Mouse (Mus musculus) forebrain, postnatal 0 days (tissue): Measurements from ENCODE around the gene Rftn1. TPM values are rescaled to one million over a fixed set of nuclear protein-coding genes. Genes with fewer than 3 reads are reported as not detected.

Experiments used
- ATAC-seq: fragments of 200-750 bp; cut with Nextera tagmentation; 2 replicates; pipeline ENCODE4 v1.8.0; 2017; ENCODE audit warnings: mild to moderate bottlenecking, moderate library complexity
- DNase-seq: peaks from one replicate; pipeline ENCODE4 v3.0.0-alpha.2; 2015
- H3K27ac ChIP-seq: fragments of 300-500 bp; sonication (generic); 2 replicates; pipeline ENCODE4 v1.5.1; 2014; ENCODE audit warnings: low read depth, mild to moderate bottlenecking, antibody characterized with exemption, low read length, moderate library complexity, mixed read lengths
- H3K27me3 ChIP-seq: fragments of 300-500 bp; sonication (generic); 2 replicates; pipeline ENCODE4 v1.6.1; 2014; ENCODE audit warnings: mild to moderate bottlenecking, low read length, mixed read lengths; ENCODE audit not compliant: insufficient read depth
- H3K36me3 ChIP-seq: fragments of 300-500 bp; sonication (generic); 2 replicates; pipeline ENCODE4 v1.6.1; 2014; ENCODE audit warnings: mild to moderate bottlenecking, moderate library complexity; ENCODE audit not compliant: insufficient read depth
- H3K4me1 ChIP-seq: fragments of 300-500 bp; sonication (generic); 2 replicates; pipeline ENCODE4 v1.6.1; 2014; ENCODE audit warnings: antibody characterized with exemption; ENCODE audit not compliant: insufficient read depth
- H3K4me2 ChIP-seq: fragments of 300-500 bp; sonication (generic); 2 replicates; pipeline ENCODE4 v1.6.1; 2014; ENCODE audit warnings: low read depth, mild to moderate bottlenecking, moderate library complexity
- H3K4me3 ChIP-seq: fragments of 300-500 bp; sonication (generic); 2 replicates; pipeline ENCODE4 v1.5.1; 2014; ENCODE audit warnings: low read depth, low read length, mixed read lengths
- H3K9ac ChIP-seq: fragments of 300-500 bp; sonication (generic); 2 replicates; pipeline ENCODE4 v1.6.1; 2014; ENCODE audit warnings: mild to moderate bottlenecking
- H3K9me3 ChIP-seq: fragments of 300-500 bp; sonication (generic); 2 replicates; pipeline ENCODE4 v1.6.1; 2016; ENCODE audit warnings: low read length
- CTCF ChIP-seq: sonication (generic); IDR thresholded peaks from 2 replicates; pipeline ENCODE4 v1.5.1; 2016; ENCODE audit warnings: antibody characterized with exemption, control low read depth, low read depth
- WGBS: fragments of 180-500 bp; shearing (Covaris S2); extraction: QIAGEN DNeasy Blood & Tissue Kit; methylation state at CpG from one replicate; pipeline ENCODE4 v1.1.7; 2014; 5-methylcytosine and 5-hydroxymethylcytosine counted together
- polyA plus RNA-seq: library from polyadenylated mRNA; unstranded; fragments of >200 nt; fragmentation: Nextera tagmentation; extraction: Ambion mirVana; gene quantifications from 2 replicates; pipeline ENCODE4 v1.2.1, GENCODE M21; 2015
- total RNA-seq: library from RNA; depleted of rRNA; stranded (reverse); fragments of >200 nt; gene quantifications from 2 replicates; pipeline ENCODE4 v1.2.3, GENCODE M21; 2014; rRNA removed

Rftn1 gene
- 30.6 and 58.3 TPM in 2 replicates for total RNA-seq
- polyA plus RNA-seq: 13.4 and 27.4 TPM in 2 replicates

- 3% methylated on average over 65 of the region's 79 CpGs for WGBS
- TF ChIP-seq CTCF: no peak
- no peaks in the 10 kb centered on the region for H3K9me3 ChIP-seq
- no peak within 1 kb of the TSS for H3K27ac ChIP-seq
- ATAC-seq: peak; percentile 57
- peak within 1 kb of the TSS; percentile 57 for H3K9ac ChIP-seq
- peak within 1 kb of the TSS; percentile 71 for H3K4me3 ChIP-seq
- H3K27me3 ChIP-seq: 0 out of 2 replicates have a peak, but pooled peaks cover 4% of the 10 kb centered on the region
- peak; percentile 32 for DNase-seq
- H3K4me1 ChIP-seq: no peaks in the 10 kb centered on the region
- H3K4me2 ChIP-seq: peak within 1 kb of the TSS; percentile 100
- H3K36me3 ChIP-seq: no peaks in the 10 kb centered on the region
Observed at GRCm38 (mm10) chr17:50190131-50191015, at the start of gene Rftn1. Rftn1 (minus strand) TSS chr17:50190674.

DNA sequence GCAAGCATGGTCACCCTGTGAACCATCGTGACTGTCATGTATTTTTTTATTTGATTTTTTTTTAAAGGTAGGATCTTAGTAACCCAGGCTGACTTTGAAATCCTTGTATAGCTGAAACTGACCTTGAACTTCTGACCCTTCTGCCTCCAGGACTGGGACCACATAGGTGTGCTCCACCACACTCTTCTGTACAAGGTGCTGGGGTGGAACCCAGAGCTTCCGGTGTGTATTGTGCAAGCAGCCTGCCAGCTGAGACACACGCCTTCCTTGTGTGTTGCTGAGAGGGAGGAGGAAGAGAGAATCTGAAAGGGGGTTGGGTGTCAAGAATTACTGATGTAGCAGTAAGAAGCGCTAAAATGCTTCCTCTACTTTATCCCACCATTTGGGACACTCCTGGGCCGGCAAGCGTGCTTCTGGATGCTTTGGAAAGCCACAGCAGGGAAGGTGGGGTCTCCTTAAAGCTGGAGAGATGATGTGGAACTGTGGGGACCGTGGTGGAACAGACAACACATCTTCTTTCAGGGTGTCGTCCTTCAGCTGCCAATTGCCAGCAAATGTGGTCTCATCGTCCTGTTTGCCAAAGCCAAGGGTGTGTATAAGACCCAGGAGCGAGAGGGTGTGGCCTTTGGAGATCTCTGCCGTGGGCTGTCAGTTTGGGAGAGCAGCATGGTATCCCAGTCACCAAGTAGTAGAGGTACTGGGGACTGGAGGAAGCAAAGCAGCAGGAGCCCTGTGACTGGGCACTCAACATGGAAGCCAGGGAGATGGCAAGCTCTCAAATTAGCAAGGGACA, 47.5 kb upstream of the Rftn1 start:
- 66% methylated on average over 11 of the region's 11 CpGs for WGBS
- no peak for ATAC-seq
- no peak for TF ChIP-seq CTCF
- Histone ChIP-seq H3K27me3 (no peaks in the 10 kb centered on the region), H3K9ac (no peak overlapping the region), H3K4me1 (peaks cover 12% of the 10 kb centered on the region; the same call in 1 of the 2 replicates), H3K27ac (no peak overlapping the region), H3K4me2 (no peak overlapping the region), H3K4me3 (no peak overlapping the region), H3K36me3 (no peaks in the 10 kb centered on the region), H3K9me3 (no peaks in the 10 kb centered on the region)
- no peak for DNase-seq

GRCm38 (mm10) chr17:50237436-50237709, 46.9 kb upstream of the Rftn1 start:
- H3K9ac ChIP-seq: peak overlapping the region; percentile 45; the same call in 1 of the 2 replicates
- H3K36me3 ChIP-seq: no peaks in the 10 kb centered on the region

GRCm38 (mm10) chr17:50236702-50237435, 46.4 kb upstream of the Rftn1 start:
- Histone ChIP-seq H3K9ac (peak overlapping the region; percentile 45), H3K4me1 (peaks cover 12% of the 10 kb centered on the region; the same call in 1 of the 2 replicates), H3K36me3 (no peaks in the 10 kb centered on the region), H3K4me3 (no peak overlapping the region), H3K27me3 (no peaks in the 10 kb centered on the region), H3K4me2 (peak overlapping the region; percentile 18), H3K9me3 (no peaks in the 10 kb centered on the region), H3K27ac (peak overlapping the region; percentile 81)
- ATAC-seq (peak; percentile 90), DNase-seq (no peak)
- TF ChIP-seq CTCF: no peak
- 11% methylated on average over 9 of the region's 9 CpGs for WGBS

More at GRCm38 (mm10) chr17:50237436-50237709, 46.9 kb upstream of the Rftn1 start:
- WGBS: 5% methylated on average over 8 of the region's 8 CpGs
- peak; percentile 94 for ATAC-seq
- H3K4me3 ChIP-seq: no peak overlapping the region
- peak overlapping the region; percentile 18 for H3K4me2 ChIP-seq
- H3K27me3 ChIP-seq: no peaks in the 10 kb centered on the region
- DNase-seq: peak; percentile 91
- H3K9me3 ChIP-seq: no peaks in the 10 kb centered on the region
- H3K4me1 ChIP-seq: peaks cover 12% of the 10 kb centered on the region; the same call in 1 of the 2 replicates
- TF ChIP-seq CTCF: peak; percentile 99
- H3K27ac ChIP-seq: peak overlapping the region; percentile 81

DNA sequence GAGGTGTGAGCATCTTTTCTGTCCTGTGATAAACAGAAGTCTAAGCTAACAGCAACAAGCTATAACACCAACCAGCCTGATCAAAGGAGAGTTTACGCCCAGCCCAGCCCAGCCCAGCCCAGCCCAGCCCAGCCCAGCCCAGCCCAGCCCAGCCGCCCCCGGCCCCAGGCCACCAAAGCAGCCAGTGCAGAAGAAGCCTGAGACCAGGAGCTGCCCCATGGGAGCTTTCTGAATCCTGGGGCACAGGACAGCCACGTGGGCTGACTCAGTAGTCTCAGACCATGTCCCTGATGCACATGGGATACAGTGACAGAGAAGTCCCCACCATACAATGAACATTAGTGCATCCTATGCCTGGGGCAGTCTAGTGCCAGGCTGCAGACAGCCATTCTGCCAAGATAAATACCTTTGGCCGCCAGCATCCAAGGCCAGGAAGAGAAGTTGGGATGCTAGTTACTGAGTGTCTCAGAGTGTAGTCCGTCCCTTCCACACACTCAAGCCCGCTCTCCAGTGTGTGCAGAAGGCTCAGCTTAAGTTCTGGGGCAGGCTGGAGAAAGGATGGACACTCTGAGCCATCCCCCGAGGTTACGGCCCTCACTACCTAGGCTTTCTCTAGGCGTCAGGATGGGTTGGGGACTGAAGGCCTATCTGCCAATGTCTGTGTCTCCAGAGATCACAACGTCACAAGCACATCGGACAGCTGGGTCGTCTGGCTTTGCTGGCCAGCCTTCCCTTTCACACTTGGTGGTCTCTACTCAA, 45.6 kb upstream of the Rftn1 start:
- Histone ChIP-seq H3K36me3 (no peaks in the 10 kb centered on the region), H3K4me1 (peaks cover 12% of the 10 kb centered on the region; the same call in 1 of the 2 replicates), H3K4me2 (no peak overlapping the region), H3K9me3 (no peaks in the 10 kb centered on the region), H3K27ac (no peak overlapping the region; the same call in 1 of the 2 replicates), H3K4me3 (no peak overlapping the region), H3K27me3 (no peaks in the 10 kb centered on the region), H3K9ac (no peak overlapping the region)
- DNase-seq: no peak
- 40% methylated on average over 13 of the region's 13 CpGs for WGBS
- no peak for TF ChIP-seq CTCF
- peak; percentile 8; the same call in 1 of the 2 replicates for ATAC-seq

DNA sequence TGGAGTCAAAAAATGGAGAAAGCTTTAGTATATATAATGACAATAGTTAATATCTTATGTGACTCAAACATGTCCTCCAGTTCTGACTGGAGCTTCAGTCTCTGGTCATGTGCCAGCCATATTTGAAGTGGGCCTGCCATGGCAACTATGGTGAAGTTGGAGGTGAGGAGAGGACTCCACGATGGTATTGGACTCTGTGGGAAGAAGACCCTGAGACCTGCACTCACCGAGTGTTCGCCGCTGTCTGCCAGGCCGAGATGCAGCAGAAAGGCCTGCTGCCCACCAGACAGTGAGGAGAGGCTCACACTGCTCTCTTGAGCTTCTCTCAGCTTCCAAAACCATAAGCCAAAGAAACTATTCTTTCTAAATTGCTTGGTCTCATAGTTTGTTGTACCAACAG, 43.5 kb upstream of the Rftn1 start:
- H3K4me3 ChIP-seq: no peak overlapping the region
- 94% methylated on average over 5 of the region's 5 CpGs for WGBS
- H3K27me3 ChIP-seq: no peaks in the 10 kb centered on the region
- no peak for ATAC-seq
- DNase-seq: no peak
- no peaks in the 10 kb centered on the region for H3K36me3 ChIP-seq
- no peak overlapping the region for H3K9ac ChIP-seq
- no peak for TF ChIP-seq CTCF
- H3K4me2 ChIP-seq: no peak overlapping the region
- peaks cover 12% of the 10 kb centered on the region; the same call in 1 of the 2 replicates for H3K4me1 ChIP-seq
- no peaks in the 10 kb centered on the region for H3K9me3 ChIP-seq
- no peak overlapping the region for H3K27ac ChIP-seq
